Mouse (Mus musculus): ENCODE data around the gene Arhgap32.

DNA sequence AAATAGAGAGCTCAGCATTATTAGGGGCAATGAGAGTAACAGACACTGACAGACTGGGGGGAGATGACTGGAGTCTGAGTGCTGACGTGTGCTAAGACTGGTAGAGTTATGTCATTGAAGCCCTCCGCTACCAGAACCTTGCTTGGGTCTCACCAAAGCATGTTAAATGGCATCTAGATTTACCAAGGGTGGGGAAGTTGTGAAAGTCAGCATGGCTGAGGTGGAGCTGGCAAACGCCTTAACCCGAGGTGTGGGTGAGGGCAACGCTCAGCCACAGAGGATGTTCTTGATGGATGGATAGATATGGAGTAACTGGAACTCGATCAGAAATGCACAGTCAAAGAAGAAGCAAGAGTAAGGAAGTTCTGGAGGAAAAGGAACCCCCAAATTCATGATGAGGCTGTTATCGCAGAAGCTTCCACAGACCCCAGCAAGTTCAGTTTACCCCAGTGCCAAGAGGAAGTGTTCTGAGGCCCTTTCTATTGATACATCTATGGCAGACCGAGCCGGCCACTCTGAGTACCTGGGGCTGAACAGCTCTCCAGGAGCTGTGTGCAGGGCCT is 125.8 kb downstream of the Arhgap32 start:
- TF ChIP-seq EP300 (optimal IDR thresholded peaks at IDR 0.05) (no peak), CTCF (IDR thresholded peaks at IDR 0.05; ENCODE audit: low read depth) (no peak)
